34 mouse cellular contexts compared by ENCODE assay signal in the genomic region with DNA sequence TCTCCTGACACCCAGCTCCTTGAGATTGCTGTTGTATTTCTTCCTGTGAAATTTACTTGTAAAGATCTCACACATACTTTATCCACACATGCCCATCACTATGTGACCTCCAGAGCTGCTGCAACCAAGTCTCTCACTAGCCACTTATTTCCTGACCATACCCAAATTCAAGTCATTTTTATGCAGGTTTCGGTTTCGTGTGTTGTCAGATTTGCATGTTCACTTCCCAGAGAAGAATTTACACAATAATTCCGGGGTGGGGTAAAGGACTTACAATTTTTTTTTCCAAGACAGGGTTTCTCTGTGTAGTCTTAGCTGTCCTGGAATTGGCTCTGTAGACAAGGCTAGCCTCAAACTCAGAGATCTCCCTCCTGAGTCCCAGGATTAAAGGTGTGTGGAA. TPM values are rescaled to one million over a fixed set of nuclear protein-coding genes. Genes with fewer than 3 reads are reported as not detected.
DNase-seq lines count a peak whose midpoint lies in the region; ATAC-seq and TF ChIP-seq lines count a peak whose summit lies in the region.
"Had no signal": no experiment of that assay in that cellular context is flagged by ENCODE, and none has a peak within 500 bp of the region (broad histone marks: within the 10 kb centered on the region; RNA-seq: fewer than 3 reads in every experiment).

No protein-coding gene starts in this region.

- no peak for TF ChIP-seq POLR2A in CH12.LX (IDR thresholded peaks at IDR 0.05; ENCODE audit: low read depth, low read length)

- TF ChIP-seq EP300 in liver, postnatal 0 days (IDR thresholded peaks at IDR 0.05; ENCODE audit: low read depth) = no peak
- peak; percentile 85 for TF ChIP-seq EP300 in CH12.LX (IDR thresholded peaks at IDR 0.05; ENCODE audit: low read length)

- in situ Hi-C loops in CH12.LX (cut with MboI; ENCODE audit: low pct_ligation_motif_present, low pct_unique_long_range_greater_than_20kb, low sequenced_read_pairs) = no loop called here

- no peak for DNase-seq in liver, postnatal 0 days
- peak; percentile 69 for DNase-seq in CH12.LX (ENCODE audit: extremely low read depth)
- peak; percentile 15 for DNase-seq in splenic B cell, adult 2 months (ENCODE audit: low read depth, low spot score)
- no peak for DNase-seq in layer of hippocampus, postnatal 25 days (ENCODE audit: extremely low spot score in 1 of 2, low spot score in 1 of 2)
- DNase-seq in urinary bladder, adult 2 months (ENCODE audit: low spot score) = no peak
- DNase-seq: adrenal gland, postnatal 25 days; cerebellum, adult 2 months; cerebellum, postnatal 14 days; gastrocnemius, postnatal 10 days; kidney, adult 2 months; kidney, postnatal 4 days; layer of hippocampus, postnatal 36 days; left cerebral cortex, postnatal 4 days; midbrain, embryonic 14.5 days; right cerebral cortex, postnatal 25 days had no signal

- H3K4me2 ChIP-seq in liver, postnatal 0 days (ENCODE audit: low read depth, low read length) = no peak overlapping the region
- H3K4me2 ChIP-seq in liver, embryonic 12.5 days = no peak overlapping the region
- H3K4me2 ChIP-seq in CH12.LX (ENCODE audit: insufficient read depth, low read depth, poor library complexity, severe bottlenecking) = peak overlapping the region; percentile 58
- H3K4me2 ChIP-seq: forebrain, embryonic 13.5 days; heart, embryonic 15.5 days; hindbrain, embryonic 12.5 days; intestine, embryonic 15.5 days; liver, embryonic 15.5 days; lung, embryonic 15.5 days had no signal

- H3K9me3 ChIP-seq in liver, postnatal 0 days (ENCODE audit: low read length) = no peaks in the 10 kb centered on the region
- no peaks in the 10 kb centered on the region for H3K9me3 ChIP-seq in liver, embryonic 12.5 days (replicated peaks)
- no peaks in the 10 kb centered on the region for H3K9me3 ChIP-seq in CH12.LX (replicated peaks; ENCODE audit: low read length)
- H3K9me3 ChIP-seq: forebrain, embryonic 13.5 days; heart, embryonic 15.5 days; hindbrain, embryonic 12.5 days; intestine, embryonic 15.5 days; liver, embryonic 15.5 days; lung, embryonic 15.5 days; megakaryocyte, embryonic 14.5 days had no signal

- no peak for TF ChIP-seq RAD21 in CH12.LX (IDR thresholded peaks at IDR 0.05; ENCODE audit: low read depth, low read length)

- WGBS in liver, postnatal 0 days (ENCODE audit: insufficient replicate concordance) = 71% methylated on average over 3 of the region's 3 CpGs
- 72% methylated on average over 3 of the region's 3 CpGs for WGBS in liver, embryonic 12.5 days (ENCODE audit: insufficient replicate concordance)

- no peak for TF ChIP-seq CTCF in liver, postnatal 0 days (IDR thresholded peaks at IDR 0.05; ENCODE audit: low read depth)
- no peak for TF ChIP-seq CTCF in CH12.LX (conservative IDR thresholded peaks at IDR 0.05 in 1 of 2, IDR thresholded peaks at IDR 0.05 in 1 of 2; ENCODE audit: low read depth in 2 of 2, low read length in 2 of 2)

- no peaks in the 10 kb centered on the region for H3K4me1 ChIP-seq in liver, postnatal 0 days (ENCODE audit: insufficient read depth)
- no peaks in the 10 kb centered on the region for H3K4me1 ChIP-seq in liver, embryonic 12.5 days
- peaks cover 5 to 28% of the 10 kb centered on the region in 2 experiments; a peak in 3 of 4 replicates for H3K4me1 ChIP-seq in CH12.LX (ENCODE audit: control insufficient read depth in 1 of 2, insufficient read depth in 2 of 2)
- H3K4me1 ChIP-seq: forebrain, embryonic 13.5 days; heart, embryonic 15.5 days; hindbrain, embryonic 12.5 days; intestine, embryonic 15.5 days; liver, embryonic 15.5 days; lung, embryonic 15.5 days; megakaryocyte, embryonic 14.5 days had no signal

- H3K27ac ChIP-seq in liver, postnatal 0 days (ENCODE audit: low read depth) = no peak overlapping the region
- no peak overlapping the region for H3K27ac ChIP-seq in liver, embryonic 12.5 days
- no peak overlapping the region for H3K27ac ChIP-seq in CH12.LX (ENCODE audit: insufficient read depth, low read depth)
- H3K27ac ChIP-seq: forebrain, embryonic 13.5 days; heart, embryonic 15.5 days; hindbrain, embryonic 12.5 days; hindbrain, postnatal 0 days; intestine, embryonic 15.5 days; kidney, postnatal 0 days; liver, embryonic 15.5 days; lung, embryonic 15.5 days had no signal

- H3K9ac ChIP-seq in liver, postnatal 0 days (replicated peaks) = no peak overlapping the region
- no peak overlapping the region for H3K9ac ChIP-seq in liver, embryonic 12.5 days
- H3K9ac ChIP-seq in CH12.LX (ENCODE audit: insufficient read depth, low read depth) = no peak overlapping the region
- H3K9ac ChIP-seq: forebrain, embryonic 13.5 days; heart, embryonic 15.5 days; hindbrain, embryonic 12.5 days; intestine, embryonic 15.5 days; liver, embryonic 15.5 days; lung, embryonic 15.5 days had no signal

- dilution Hi-C loops in CH12.LX (cut with MboI; ENCODE audit: extremely low pct_ligation_motif_present, extremely low pct_unique_long_range_greater_than_20kb, low sequenced_read_pairs) = no loop called here

- no peaks in the 10 kb centered on the region for H3K36me3 ChIP-seq in liver, postnatal 0 days (replicated peaks; ENCODE audit: insufficient read depth, low read length)
- H3K36me3 ChIP-seq in liver, embryonic 12.5 days = no peaks in the 10 kb centered on the region
- H3K36me3 ChIP-seq in CH12.LX (replicated peaks in 1 of 2; ENCODE audit: control insufficient read depth in 1 of 2, insufficient read depth in 1 of 2, low read length in 1 of 2) = no peaks in the 10 kb centered on the region
- H3K36me3 ChIP-seq in splenic B cell, adult 2 months (ENCODE audit: control insufficient read depth, insufficient read depth, low read length, poor library complexity, severe bottlenecking) = no peaks in the 10 kb centered on the region
- H3K36me3 ChIP-seq: heart, embryonic 15.5 days; hindbrain, embryonic 12.5 days; intestine, embryonic 15.5 days; liver, embryonic 15.5 days; lung, embryonic 15.5 days had no signal

- no peak overlapping the region for H3K4me3 ChIP-seq in liver, postnatal 0 days (ENCODE audit: low read depth, low read length)
- no peak overlapping the region for H3K4me3 ChIP-seq in liver, embryonic 12.5 days
- no peak overlapping the region for H3K4me3 ChIP-seq in CH12.LX (replicated peaks in 1 of 3; ENCODE audit: low read depth in 2 of 3, low read length in 2 of 3, poor library complexity in 1 of 3)
- H3K4me3 ChIP-seq: forebrain, embryonic 13.5 days; heart, embryonic 15.5 days; hindbrain, embryonic 12.5 days; intestine, embryonic 15.5 days; liver, embryonic 15.5 days; lung, embryonic 15.5 days; megakaryocyte, embryonic 14.5 days had no signal

- no peaks in the 10 kb centered on the region for H3K27me3 ChIP-seq in liver, postnatal 0 days (ENCODE audit: insufficient read depth, low read length)
- H3K27me3 ChIP-seq in liver, embryonic 12.5 days (replicated peaks) = no peaks in the 10 kb centered on the region
- H3K27me3 ChIP-seq in CH12.LX (replicated peaks) = peaks cover 8% of the 10 kb centered on the region
- H3K27me3 ChIP-seq in splenic B cell, adult 2 months (ENCODE audit: control insufficient read depth, insufficient read depth, low read length, poor library complexity, severe bottlenecking) = no peaks in the 10 kb centered on the region
- H3K27me3 ChIP-seq: forebrain, embryonic 13.5 days; heart, embryonic 15.5 days; hindbrain, embryonic 12.5 days; intestine, embryonic 15.5 days; liver, embryonic 15.5 days; lung, embryonic 15.5 days; megakaryocyte, embryonic 14.5 days had no signal

- ATAC-seq in liver, postnatal 0 days = 0 out of 2 replicates have a peak, but pooled peaks have one; percentile 19
- ATAC-seq in liver, embryonic 12.5 days = no peak
- peak; percentile 17 to 36; a peak in 1 of 4 replicates for ATAC-seq in hematopoietic stem cell, adult 5-6 weeks (replicated peaks in 1 of 2; ENCODE audit: insufficient read depth in 1 of 2, low FRiP score in 2 of 2, low TSS enrichment in 1 of 2, low read depth in 1 of 2, poor library complexity in 2 of 2, severe bottlenecking in 2 of 2)
- ATAC-seq: forebrain, embryonic 13.5 days; hindbrain, postnatal 0 days; intestine, embryonic 15.5 days had no signal

- no peaks in the 10 kb centered on the region for H3K79me2 ChIP-seq in CH12.LX (replicated peaks; ENCODE audit: control insufficient read depth, extremely low read depth, insufficient read depth, poor library complexity, severe bottlenecking)

TF ChIP-seq in CH12.LX, 34 proteins besides CTCF, POLR2A, EP300 and RAD21 (continues in another document):
- TF ChIP-seq POLR2AphosphoS2 (IDR thresholded peaks at IDR 0.05; ENCODE audit: low read depth, low read length) (no peak), ZNF384 (IDR thresholded peaks at IDR 0.05; ENCODE audit: low read depth, low read length) (peak; percentile 93), GABPA (IDR thresholded peaks at IDR 0.05; ENCODE audit: insufficient replicate concordance, low read depth, low read length) (no peak), MAZ (IDR thresholded peaks at IDR 0.05; ENCODE audit: low read depth, low read length) (no peak), UBTF (IDR thresholded peaks at IDR 0.05; ENCODE audit: low read depth, low read length) (no peak)

RNA-seq across cellular contexts. Expression of a gene that starts 13.2 kb away (rescaled TPM):
- polyA plus RNA-seq in liver, postnatal 0 days (2015; fragmentation: Nextera tagmentation; extraction: Ambion mirVana) = 6.4 TPM in 2 replicates
- polyA plus RNA-seq in liver, embryonic 12.5 days (2016; fragmentation: Nextera tagmentation; extraction: Ambion mirVana) = 1.8 and 2.6 TPM in 2 replicates
- 0.08 TPM in 1 of 2 replicates, not detected in the other for total RNA-seq in CH12.LX (2012; rRNA removed)
- not detected in 2 replicates for total RNA-seq in CH12.LX (2014; rRNA removed)
- polyA plus RNA-seq in CH12.LX (2012; ENCODE audit: insufficient read length, low read depth) = 0.30 and 0.31 TPM in 2 replicates
- total RNA-seq in hematopoietic stem cell, adult 5-6 weeks (2017) = 0.50 and 3.9 TPM in 2 replicates
- under 1 TPM; 0.38 to 0.44 TPM for total RNA-seq in layer of hippocampus, postnatal 25 days (2021)
- polyA plus RNA-seq in urinary bladder, adult 2 months (2012; rRNA removed) = 11.0 and 11.4 TPM in 2 replicates

RNA-seq across cellular contexts. Expression of a gene that starts 17.5 kb away (rescaled TPM):
- 8.2 and 9.3 TPM in 2 replicates for polyA plus RNA-seq in liver, postnatal 0 days (2015; fragmentation: Nextera tagmentation; extraction: Ambion mirVana)
- polyA plus RNA-seq in liver, embryonic 12.5 days (2016; fragmentation: Nextera tagmentation; extraction: Ambion mirVana) = 1.2 TPM in 2 replicates
- total RNA-seq in CH12.LX (2012; rRNA removed) (not detected in 2 replicates), CH12.LX (2014; rRNA removed) (not detected in 2 replicates)
- not detected in 2 replicates for polyA plus RNA-seq in CH12.LX (2012; ENCODE audit: insufficient read length, low read depth)
- total RNA-seq in hematopoietic stem cell, adult 5-6 weeks (2017) = 3.7 and 6.4 TPM in 2 replicates
- total RNA-seq in layer of hippocampus, postnatal 25 days (2021) = 1 to 10 TPM in 1 of 2 experiments, under 1 TPM in 1; 0.69 to 1.6 TPM
- polyA plus RNA-seq in urinary bladder, adult 2 months (2012; rRNA removed) = 5.0 and 5.4 TPM in 2 replicates
- polyA plus RNA-seq: forebrain, embryonic 13.5 days had no signal

RNA-seq across cellular contexts. Expression of a gene that starts 55.3 kb away (rescaled TPM):
- polyA plus RNA-seq in liver, postnatal 0 days (2015; fragmentation: Nextera tagmentation; extraction: Ambion mirVana) = 0.15 and 0.21 TPM in 2 replicates
- polyA plus RNA-seq in liver, embryonic 12.5 days (2016; fragmentation: Nextera tagmentation; extraction: Ambion mirVana) = not detected in 2 replicates
- not detected in 2 replicates for total RNA-seq in CH12.LX (2012; rRNA removed)
- total RNA-seq in CH12.LX (2014; rRNA removed) = not detected in 2 replicates
- polyA plus RNA-seq in CH12.LX (2012; ENCODE audit: insufficient read length, low read depth) = not detected in 2 replicates
- not detected in 2 replicates for total RNA-seq in hematopoietic stem cell, adult 5-6 weeks (2017)
- total RNA-seq in layer of hippocampus, postnatal 25 days (2021) = not detected
- polyA plus RNA-seq in urinary bladder, adult 2 months (2012; rRNA removed) = 0.10 TPM in 1 of 2 replicates, not detected in the other
- total RNA-seq: adrenal gland, adult 18-20 months; adrenal gland, postnatal 25 days; gastrocnemius, postnatal 10 days; heart, postnatal 25 days; hindbrain, postnatal 0 days; layer of hippocampus, adult 8-10 months; layer of hippocampus, postnatal 36 days; left cerebral cortex, postnatal 4 days had no signal
- polyA plus RNA-seq: cerebellum, adult 2 months; embryonic facial prominence, embryonic 11.5 days; forebrain, embryonic 13.5 days; gonadal fat pad, adult 2 months; heart, embryonic 15.5 days; hindbrain, embryonic 12.5 days; hindbrain, postnatal 0 days; intestine, embryonic 15.5 days; kidney, adult 2 months; kidney, postnatal 0 days; limb, embryonic 14.5 days; liver, embryonic 15.5 days; lung, embryonic 15.5 days; midbrain, embryonic 14.5 days; neural tube, embryonic 11.5 days; testis, adult 2 months had no signal

Comparison
In these comparisons a context has a peak if more than half of its experiments do, and no peak if none do; other contexts are left out.
1. DNase-seq: peak in CH12.LX (single experiment) and splenic B cell, adult 2 months (single experiment); none in liver, postnatal 0 days (single experiment), layer of hippocampus, postnatal 25 days (0 of 2) and urinary bladder, adult 2 months (single experiment).